Mouse (Mus musculus): Measurements from ENCODE around the gene Slc25a1.
A peak's percentile ranks its signal among the peaks of the same experiment; 100 is the strongest.
"Not testable (repeated sequence)": the region's sequence is repeated elsewhere in the genome, so short reads cannot be mapped to it uniquely, and the experiment has no call there.

The Slc25a1 gene

DNA sequence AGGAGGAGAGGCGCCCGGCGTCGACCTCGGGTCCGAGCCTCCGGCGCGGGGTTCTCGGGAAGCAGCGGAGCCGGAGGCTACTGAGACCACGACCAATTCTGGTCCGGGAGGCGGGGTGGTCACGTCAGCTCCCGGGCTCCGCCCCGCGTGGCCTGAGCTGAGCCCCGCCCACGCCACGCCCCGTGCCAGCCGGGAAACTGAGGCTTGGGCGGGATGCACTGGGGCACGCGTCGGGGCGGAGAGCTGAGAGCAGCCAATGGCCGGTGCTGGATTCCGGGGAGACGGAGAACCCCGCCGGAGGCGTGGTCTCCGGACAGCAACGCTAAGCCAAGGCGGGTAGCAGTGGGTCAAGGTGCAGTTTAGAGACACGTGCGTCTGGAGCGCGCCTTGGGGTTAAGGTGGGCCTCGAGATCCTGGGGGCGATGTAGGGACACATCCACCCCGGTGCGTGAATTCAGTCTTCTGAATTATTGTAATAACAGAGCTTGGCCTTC lies at the start of gene Slc25a1:
TSS of gene Slc25a1 (minus strand) at position 133 of the 494 bp plus-strand sequence.
- DNase-seq: peak; percentile 68 to 76

GRCm38 (mm10) chr16:17971853-17972252 lies 43.8 kb upstream of the Slc25a1 start:
- DNase-seq: no peak

DNA sequence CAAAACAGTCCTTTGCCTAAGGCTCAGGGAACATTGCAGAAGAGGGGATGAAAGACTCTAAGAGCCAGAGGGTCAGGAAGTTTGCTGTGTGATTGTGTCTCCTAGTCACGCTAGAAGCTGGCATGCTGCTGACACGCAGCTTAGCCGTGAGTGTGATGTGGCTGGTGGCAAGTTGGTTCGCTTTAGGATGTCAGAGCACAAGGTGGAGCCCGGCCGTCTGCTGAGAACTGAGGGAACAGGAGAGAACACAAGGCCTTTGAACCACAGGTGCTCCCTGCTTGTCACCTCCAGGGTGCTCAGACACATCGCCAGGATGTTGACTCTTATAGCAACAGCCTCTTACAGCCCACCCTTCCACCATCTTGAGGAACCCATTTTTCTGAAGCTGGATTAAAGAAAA lies 34.1 kb upstream of the Slc25a1 start:
- no peak for DNase-seq

GRCm38 (mm10) chr16:17956052-17956638 lies 28.1 kb upstream of the Slc25a1 start:
- not testable (repeated sequence) for DNase-seq

DNA sequence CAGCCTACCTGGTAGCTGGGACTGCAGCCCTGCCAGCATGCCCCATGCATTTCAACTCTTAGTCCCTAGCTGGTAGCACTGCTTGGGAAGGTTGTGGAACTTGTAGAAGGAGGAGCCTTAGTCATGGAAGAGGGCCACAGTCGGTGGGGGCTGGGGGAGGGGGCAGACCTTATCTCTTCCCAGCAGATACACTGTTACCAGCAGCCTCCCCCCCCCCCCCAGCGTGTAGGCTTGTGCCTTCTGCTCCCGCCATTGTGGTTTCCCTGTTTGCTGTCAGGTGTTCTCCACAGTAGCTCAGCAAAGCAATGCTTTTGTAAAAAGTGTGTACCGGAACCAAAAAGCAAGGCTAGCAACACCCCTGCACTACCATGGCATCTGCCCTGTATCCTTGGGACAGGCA lies 23.6 kb upstream of the Slc25a1 start:
- no peak for DNase-seq

DNA sequence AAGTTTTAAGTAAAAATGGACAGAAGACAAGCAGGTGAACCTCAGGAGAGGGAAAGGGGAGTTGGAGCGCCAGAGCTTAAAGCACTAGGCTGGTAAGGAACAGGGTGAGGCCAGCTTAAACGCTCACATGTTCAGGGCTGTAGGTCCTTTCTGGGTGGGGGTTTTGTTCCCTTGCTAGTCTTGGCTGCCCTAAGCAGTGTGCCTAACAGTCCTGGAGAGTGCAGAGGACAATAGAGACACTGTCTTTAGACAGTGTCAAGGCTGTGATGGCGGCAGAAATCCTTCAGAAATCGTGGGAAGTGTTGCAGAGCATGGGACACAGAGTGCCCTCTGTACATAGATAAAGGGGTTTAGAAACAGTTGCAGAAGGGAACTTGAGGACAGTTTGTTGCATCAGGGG lies 22.0 kb upstream of the Slc25a1 start:
- DNase-seq: no peak

GRCm38 (mm10) chr16:17949421-17949877 lies 21.4 kb upstream of the Slc25a1 start:
- DNase-seq: no peak

DNA sequence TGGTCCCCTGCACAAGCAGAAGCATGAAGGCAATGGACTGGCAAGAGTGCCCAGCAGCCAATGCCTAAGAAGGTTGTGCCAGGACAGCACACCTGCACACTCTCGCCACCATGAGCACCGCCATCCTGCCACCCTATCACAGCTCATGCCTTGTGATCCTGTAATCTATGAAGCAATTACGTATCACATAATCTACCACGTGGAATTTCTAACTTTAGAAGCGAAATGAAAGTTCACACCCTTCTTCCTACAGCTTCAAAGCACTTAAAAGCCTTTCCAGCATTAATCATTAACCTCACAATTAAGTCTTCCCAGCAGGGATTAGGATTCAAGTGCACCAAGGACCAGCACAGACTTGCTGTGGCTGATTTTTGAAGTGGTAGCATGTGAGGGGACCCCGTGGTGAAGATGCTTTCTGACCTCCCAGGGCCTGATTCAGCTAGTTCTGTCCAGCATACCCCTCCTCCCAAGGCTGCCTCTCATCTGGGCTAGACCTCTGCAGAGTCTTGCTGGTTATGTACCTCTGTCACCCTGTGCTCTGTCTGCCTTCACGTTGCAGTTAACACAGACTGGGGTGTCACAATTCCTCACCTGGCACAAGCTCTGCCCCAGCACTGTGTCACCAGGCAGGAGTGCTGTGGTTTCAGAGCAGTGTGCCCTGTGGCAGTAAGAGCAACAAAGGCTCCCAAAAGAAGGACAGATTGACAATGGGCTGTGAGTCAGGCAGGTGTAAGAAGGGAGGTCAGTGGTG lies 17.2 kb upstream of the Slc25a1 start:
- no peak for DNase-seq

GRCm38 (mm10) chr16:17943466-17943865 lies 15.4 kb upstream of the Slc25a1 start:
- DNase-seq: no peak

DNA sequence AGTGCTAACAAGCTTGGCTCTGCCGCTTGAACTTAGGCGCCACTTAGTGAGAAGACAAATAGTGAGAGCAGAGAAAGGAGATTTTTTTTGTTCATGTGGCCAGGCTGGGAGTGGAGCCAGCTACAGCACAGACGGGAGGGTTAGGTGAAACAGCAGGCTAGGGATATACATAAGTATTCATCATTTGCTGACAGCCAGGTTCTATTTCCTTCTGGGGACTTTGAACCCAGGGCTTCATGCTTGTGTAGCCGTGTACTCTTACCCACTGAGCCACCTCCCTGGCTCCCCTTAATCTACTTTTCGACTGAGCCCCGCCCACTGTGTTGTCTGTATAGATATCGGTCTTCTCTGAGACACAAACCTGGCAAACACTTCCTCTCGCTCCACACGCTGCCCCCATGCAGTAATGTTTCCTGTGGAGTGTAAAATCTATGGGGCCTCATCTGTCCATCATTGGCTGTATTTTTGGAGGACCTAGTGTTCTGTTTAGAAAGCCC lies 11.3 kb upstream of the Slc25a1 start:
- no peak for DNase-seq

- peak; percentile 79 to 80 for DNase-seq
Measured at GRCm38 (mm10) chr16:17938821-17939220, 10.8 kb upstream of the Slc25a1 start.

DNA sequence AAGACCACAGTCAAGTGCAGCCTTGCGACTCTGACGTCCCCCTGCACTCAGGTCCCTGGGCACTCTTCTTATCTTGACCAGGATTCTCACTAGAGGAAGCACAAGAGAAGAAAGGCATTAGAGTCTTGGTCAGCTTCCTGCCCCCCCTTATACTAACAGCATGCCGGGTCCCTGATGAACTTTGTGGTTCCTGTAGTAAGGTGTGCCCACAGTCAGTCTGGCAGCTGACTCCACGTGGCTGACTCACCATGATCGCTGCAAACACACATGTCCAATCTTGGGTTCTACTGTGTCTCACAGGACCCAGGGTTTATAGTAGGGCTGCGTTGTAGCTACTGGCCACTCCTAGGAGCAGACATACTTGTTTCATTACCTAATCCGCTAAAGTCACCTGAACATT lies 10.2 kb upstream of the Slc25a1 start:
- DNase-seq: no peak

DNA sequence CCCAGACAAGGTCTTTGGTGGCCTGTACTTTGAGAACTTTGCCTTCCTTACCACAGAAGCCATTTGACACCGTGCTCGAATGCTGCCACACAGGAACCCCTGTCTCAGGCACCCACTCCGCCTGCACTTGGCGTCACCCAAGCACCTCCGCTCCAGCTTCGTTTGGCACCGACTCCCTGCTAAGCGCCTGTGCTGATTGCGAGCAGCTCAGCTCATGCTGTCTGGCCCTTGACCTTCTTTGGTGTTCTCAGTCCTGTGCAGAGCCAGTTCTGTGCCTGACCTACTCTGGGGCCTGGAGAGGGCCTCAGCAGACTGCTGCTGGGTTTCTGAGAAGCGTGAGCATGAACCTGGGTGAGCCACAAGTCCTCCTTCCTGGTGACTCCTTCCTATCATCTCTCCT lies 8.8 kb upstream of the Slc25a1 start:
- DNase-seq: no peak

DNA sequence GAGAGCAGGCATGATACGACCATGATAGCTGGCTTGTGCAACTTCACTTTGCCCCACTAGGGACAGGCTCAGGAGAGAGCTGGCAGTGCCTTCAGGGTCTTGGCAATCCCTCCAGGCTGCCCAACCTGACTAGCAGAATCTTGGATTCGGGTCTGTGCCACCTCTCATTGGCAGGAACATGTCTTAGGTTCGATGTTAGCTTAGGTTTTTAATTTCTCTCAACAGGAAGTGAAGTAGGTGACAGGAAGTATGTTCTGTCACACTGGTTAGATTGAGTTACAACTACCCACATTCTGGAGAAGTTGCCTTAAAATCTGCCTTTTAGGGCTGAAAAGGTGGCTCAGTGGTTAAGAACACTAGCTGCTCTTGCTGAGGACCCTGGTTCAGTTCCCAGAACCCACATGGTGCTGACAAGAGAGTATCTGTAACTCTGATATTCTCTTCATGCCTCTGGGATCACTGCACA lies 6.5 kb upstream of the Slc25a1 start:
- DNase-seq: no peak

GRCm38 (mm10) chr16:17933594-17934444 lies 5.8 kb upstream of the Slc25a1 start:
- no peak for DNase-seq

- no peak for DNase-seq
Measured at GRCm38 (mm10) chr16:17931906-17932460, 4.0 kb upstream of the Slc25a1 start.

GRCm38 (mm10) chr16:17929631-17930030 lies 1.6 kb upstream of the Slc25a1 start:
- DNase-seq: peak; percentile 29 to 46

DNA sequence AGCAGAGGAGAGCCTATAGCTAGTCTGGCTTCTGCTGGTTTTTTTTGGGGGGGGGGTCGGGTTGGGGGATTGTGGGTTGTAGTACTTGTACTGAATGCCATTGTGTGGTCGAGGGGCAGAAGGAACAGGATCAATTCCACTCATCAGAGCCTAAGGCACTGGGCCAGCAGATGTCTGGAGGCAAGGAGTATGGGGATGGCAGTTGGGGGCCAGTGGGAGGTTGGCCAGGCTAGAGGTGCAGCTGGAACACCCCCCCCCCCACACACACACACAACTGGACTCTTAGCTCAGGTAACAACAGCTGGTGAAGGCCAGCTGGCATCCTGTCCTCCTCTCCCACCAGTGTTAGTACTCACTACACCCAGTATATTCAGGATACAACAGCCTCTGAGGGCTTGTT lies 1.2 kb upstream of the Slc25a1 start:
- peak in 1 of 2 experiments; percentile 10 for DNase-seq

- peak; percentile 55 to 62 for DNase-seq
Measured at GRCm38 (mm10) chr16:17928627-17929104, 647 bp upstream of the Slc25a1 start.

- DNase-seq: peak; percentile 32 to 48
Measured at GRCm38 (mm10) chr16:17927351-17928082, 502 bp downstream of the Slc25a1 start.

DNA sequence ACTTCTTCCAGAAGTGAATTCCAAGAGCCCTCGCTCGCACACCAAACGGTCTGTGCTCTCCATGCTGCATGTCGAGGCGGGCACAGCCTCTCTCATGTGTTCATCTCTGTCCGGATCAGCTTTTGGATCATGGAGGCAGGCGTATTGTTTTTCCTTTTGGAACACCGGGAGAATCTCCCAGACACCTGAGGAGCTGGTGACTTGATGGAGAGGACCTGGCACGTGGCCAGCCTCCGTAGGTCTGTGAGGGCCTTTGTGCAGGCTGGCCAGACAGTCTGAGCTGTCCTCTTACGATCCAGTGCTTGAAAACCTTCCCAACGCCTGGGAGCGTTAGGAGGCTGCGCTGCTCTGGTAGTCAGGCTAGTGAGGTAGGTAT lies 5.9 kb downstream of the Slc25a1 start:
- DNase-seq: peak in 1 of 2 experiments; percentile 45

Measured in cerebellum, adult 18-20 months (tissue).